Mouse (Mus musculus): ENCODE results near the gene Smad6. TPM values are rescaled to one million over a fixed set of nuclear protein-coding genes. Genes with fewer than 3 reads are reported as not detected.

Smad6 gene
- polyA plus RNA-seq, 1 experiment from 2014 or later, result 1.6 TPM

- H3K27ac ChIP-seq (ENCODE audit: low read depth, low read length), result peak overlapping the region; percentile 59
- 9% methylated on average over 21 of the region's 21 CpGs for WGBS
- H3K9ac ChIP-seq (ENCODE audit: low read depth, low read length), result peak overlapping the region; percentile 17; the same call in 1 of the 2 replicates
Measured at GRCm38 (mm10) chr9:63959933-63960828, 61.7 kb downstream of the Smad6 start.

GRCm38 (mm10) chr9:63959129-63959932 is 62.5 kb downstream of the Smad6 start:
- no peaks in the 10 kb centered on the region; the same call in 1 of the 2 replicates for H3K27me3 ChIP-seq (replicated peaks; ENCODE audit: control insufficient read depth, insufficient read depth, low read length)
- H3K4me3 ChIP-seq (ENCODE audit: low read length), result no peak overlapping the region
- H3K4me1 ChIP-seq (ENCODE audit: control insufficient read depth, insufficient read depth, low read depth, low read length), result peaks cover 24% of the 10 kb centered on the region
- H3K27ac ChIP-seq (ENCODE audit: low read depth, low read length), result peak overlapping the region; percentile 59
- H3K9me3 ChIP-seq (ENCODE audit: control insufficient read depth, low read length), result no peaks in the 10 kb centered on the region
- no peak overlapping the region for H3K4me2 ChIP-seq (ENCODE audit: low read length)
- 29% methylated on average over 17 of the region's 17 CpGs for WGBS
- no peaks in the 10 kb centered on the region for H3K36me3 ChIP-seq (ENCODE audit: control insufficient read depth, insufficient read depth, low read length)
- peak overlapping the region; percentile 17; the same call in 1 of the 2 replicates for H3K9ac ChIP-seq (ENCODE audit: low read depth, low read length)
- peak; percentile 58 for ATAC-seq

More at GRCm38 (mm10) chr9:63959933-63960828, 61.7 kb downstream of the Smad6 start:
- H3K4me1 ChIP-seq (ENCODE audit: control insufficient read depth, insufficient read depth, low read depth, low read length), result peaks cover 24% of the 10 kb centered on the region
- peak overlapping the region; percentile 11; the same call in 1 of the 2 replicates for H3K4me2 ChIP-seq (ENCODE audit: low read length)
- no peaks in the 10 kb centered on the region; the same call in 1 of the 2 replicates for H3K27me3 ChIP-seq (replicated peaks; ENCODE audit: control insufficient read depth, insufficient read depth, low read length)
- no peak overlapping the region for H3K4me3 ChIP-seq (ENCODE audit: low read length)
- H3K36me3 ChIP-seq (ENCODE audit: control insufficient read depth, insufficient read depth, low read length), result no peaks in the 10 kb centered on the region
- H3K9me3 ChIP-seq (ENCODE audit: control insufficient read depth, low read length), result no peaks in the 10 kb centered on the region
- peak; percentile 38; the same call in 1 of the 2 replicates for ATAC-seq

GRCm38 (mm10) chr9:63958337-63959030 is 63.4 kb downstream of the Smad6 start:
- 19% methylated on average over 13 of the region's 15 CpGs for WGBS
- Histone ChIP-seq H3K27ac (ENCODE audit: low read depth, low read length) (peak overlapping the region; percentile 40; the same call in 1 of the 2 replicates), H3K9ac (ENCODE audit: low read depth, low read length) (no peak overlapping the region), H3K4me1 (ENCODE audit: control insufficient read depth, insufficient read depth, low read depth, low read length) (peaks cover 24% of the 10 kb centered on the region), H3K36me3 (ENCODE audit: control insufficient read depth, insufficient read depth, low read length) (peaks cover 2% of the 10 kb centered on the region; the same call in 1 of the 2 replicates), H3K4me3 (ENCODE audit: low read length) (no peak overlapping the region), H3K9me3 (ENCODE audit: control insufficient read depth, low read length) (no peaks in the 10 kb centered on the region), H3K27me3 (replicated peaks; ENCODE audit: control insufficient read depth, insufficient read depth, low read length) (no peaks in the 10 kb centered on the region; the same call in 1 of the 2 replicates), H3K4me2 (ENCODE audit: low read length) (peak overlapping the region; percentile 18; the same call in 1 of the 2 replicates)
- ATAC-seq, result no peak; the same call in 1 of the 2 replicates

DNA sequence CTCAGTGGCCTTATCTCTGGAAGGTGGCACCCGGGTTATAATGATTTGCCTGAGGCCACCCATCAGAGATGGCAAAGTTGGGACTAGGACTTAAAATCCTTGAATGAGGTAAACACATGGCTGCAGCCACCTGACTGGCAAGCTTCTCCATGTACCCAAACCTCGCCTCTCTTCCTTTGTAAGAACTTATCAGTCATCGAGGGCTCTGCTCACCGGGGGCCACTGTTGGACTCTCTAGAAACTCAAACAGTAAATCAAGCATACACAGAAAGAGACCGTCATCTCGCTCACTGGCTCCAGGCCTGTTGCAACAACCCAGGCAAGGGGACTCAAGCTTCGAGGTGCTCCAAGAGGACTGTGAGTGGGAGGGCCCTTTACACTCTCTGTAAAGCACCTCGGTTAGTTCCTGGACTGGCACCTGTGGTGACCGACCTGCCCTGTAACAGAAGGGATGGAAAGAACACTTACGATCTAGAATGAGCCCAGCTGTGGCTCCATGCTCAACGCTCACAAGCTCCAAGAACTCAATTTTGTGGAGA is 64.1 kb downstream of the Smad6 start:
- 71% methylated on average over 11 of the region's 11 CpGs for WGBS
- Histone ChIP-seq H3K4me3 (ENCODE audit: low read length) (no peak overlapping the region), H3K36me3 (ENCODE audit: control insufficient read depth, insufficient read depth, low read length) (peaks cover 3% of the 10 kb centered on the region; the same call in 1 of the 2 replicates), H3K9ac (ENCODE audit: low read depth, low read length) (no peak overlapping the region), H3K9me3 (ENCODE audit: control insufficient read depth, low read length) (no peaks in the 10 kb centered on the region), H3K4me2 (ENCODE audit: low read length) (no peak overlapping the region), H3K27ac (ENCODE audit: low read depth, low read length) (no peak overlapping the region), H3K27me3 (replicated peaks; ENCODE audit: control insufficient read depth, insufficient read depth, low read length) (no peaks in the 10 kb centered on the region; the same call in 1 of the 2 replicates), H3K4me1 (ENCODE audit: control insufficient read depth, insufficient read depth, low read depth, low read length) (peaks cover 24% of the 10 kb centered on the region)
- no peak for ATAC-seq

DNA sequence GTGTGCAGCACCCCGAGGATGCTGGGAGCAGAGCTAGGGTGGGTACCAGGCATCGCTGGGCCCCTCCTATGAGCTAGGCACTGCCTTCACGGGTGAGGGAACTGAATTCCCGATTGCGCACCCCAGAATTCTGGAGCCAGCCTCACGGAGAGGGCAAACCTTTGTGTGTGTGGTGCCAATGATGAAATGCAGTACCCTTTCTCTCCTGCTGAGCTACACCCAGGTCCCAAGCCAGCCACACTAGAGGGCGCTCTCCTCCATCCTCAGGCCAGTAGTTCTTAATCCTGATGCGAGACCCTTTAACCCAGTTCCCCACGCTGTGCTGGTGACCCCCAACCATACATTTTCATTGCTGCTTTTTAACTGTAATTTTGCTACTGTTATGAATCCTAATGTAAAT is 65.8 kb downstream of the Smad6 start:
- H3K9me3 ChIP-seq (ENCODE audit: control insufficient read depth, low read length), result no peaks in the 10 kb centered on the region
- H3K9ac ChIP-seq (ENCODE audit: low read depth, low read length), result no peak overlapping the region
- WGBS, result 21% methylated on average over 9 of the region's 9 CpGs
- no peak overlapping the region for H3K4me2 ChIP-seq (ENCODE audit: low read length)
- peaks cover 3% of the 10 kb centered on the region; the same call in 1 of the 2 replicates for H3K36me3 ChIP-seq (ENCODE audit: control insufficient read depth, insufficient read depth, low read length)
- ATAC-seq, result no peak
- H3K4me3 ChIP-seq (ENCODE audit: low read length), result no peak overlapping the region
- H3K27me3 ChIP-seq (replicated peaks; ENCODE audit: control insufficient read depth, insufficient read depth, low read length), result no peaks in the 10 kb centered on the region; the same call in 1 of the 2 replicates
- H3K27ac ChIP-seq (ENCODE audit: low read depth, low read length), result no peak overlapping the region
- H3K4me1 ChIP-seq (ENCODE audit: control insufficient read depth, insufficient read depth, low read depth, low read length), result peaks cover 24% of the 10 kb centered on the region

DNA sequence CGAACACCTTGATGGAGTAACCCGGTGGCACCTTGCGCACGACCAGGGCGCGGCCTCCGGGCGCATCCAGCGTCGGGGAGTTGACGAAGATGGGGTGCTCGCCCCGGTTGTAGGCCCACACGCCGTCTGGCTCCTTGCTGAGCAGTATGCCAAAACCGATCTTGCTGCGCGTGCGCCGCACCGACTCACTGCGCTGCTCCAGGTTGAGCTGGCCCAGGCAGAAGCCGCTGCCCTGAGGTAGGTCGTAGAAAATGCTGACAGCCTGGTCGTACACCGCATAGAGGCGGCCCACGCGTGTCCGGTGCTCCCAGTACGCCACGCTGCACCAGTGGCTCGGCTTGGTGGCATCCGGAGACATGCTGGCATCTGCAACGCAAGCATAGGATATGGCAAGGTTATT is 68.2 kb downstream of the Smad6 start:
- peak overlapping the region; percentile 64 for H3K9ac ChIP-seq (ENCODE audit: low read depth, low read length)

GRCm38 (mm10) chr9:63952591-63952990 is 69.3 kb downstream of the Smad6 start:
- no peak overlapping the region for H3K9ac ChIP-seq (ENCODE audit: low read depth, low read length)
- H3K27ac ChIP-seq (ENCODE audit: low read depth, low read length), result no peak overlapping the region
- H3K9me3 ChIP-seq (ENCODE audit: control insufficient read depth, low read length), result no peaks in the 10 kb centered on the region
- ATAC-seq, result no peak
- H3K4me2 ChIP-seq (ENCODE audit: low read length), result no peak overlapping the region
- peaks cover 3% of the 10 kb centered on the region; the same call in 1 of the 2 replicates for H3K36me3 ChIP-seq (ENCODE audit: control insufficient read depth, insufficient read depth, low read length)
- H3K27me3 ChIP-seq (replicated peaks; ENCODE audit: control insufficient read depth, insufficient read depth, low read length), result no peaks in the 10 kb centered on the region
- no peaks in the 10 kb centered on the region for H3K4me1 ChIP-seq (ENCODE audit: control insufficient read depth, insufficient read depth, low read depth, low read length)
- H3K4me3 ChIP-seq (ENCODE audit: low read length), result no peak overlapping the region
- 94% methylated on average over 2 of the region's 2 CpGs for WGBS

More for the DNA sequence above, 68.2 kb downstream of the Smad6 start:
- H3K4me3 ChIP-seq (ENCODE audit: low read length), result peak overlapping the region; percentile 30
- no peaks in the 10 kb centered on the region; the same call in 1 of the 2 replicates for H3K27me3 ChIP-seq (replicated peaks; ENCODE audit: control insufficient read depth, insufficient read depth, low read length)
- WGBS, result 42% methylated on average over 35 of the region's 35 CpGs
- H3K9me3 ChIP-seq (ENCODE audit: control insufficient read depth, low read length), result no peaks in the 10 kb centered on the region
- ATAC-seq, result peak; percentile 35; the same call in 1 of the 2 replicates
- peak overlapping the region; percentile 21; the same call in 1 of the 2 replicates for H3K27ac ChIP-seq (ENCODE audit: low read depth, low read length)
- H3K36me3 ChIP-seq (ENCODE audit: control insufficient read depth, insufficient read depth, low read length), result peaks cover 3% of the 10 kb centered on the region; the same call in 1 of the 2 replicates
- H3K4me2 ChIP-seq (ENCODE audit: low read length), result peak overlapping the region; percentile 47
- H3K4me1 ChIP-seq (ENCODE audit: control insufficient read depth, insufficient read depth, low read depth, low read length), result peaks cover 8% of the 10 kb centered on the region

DNA sequence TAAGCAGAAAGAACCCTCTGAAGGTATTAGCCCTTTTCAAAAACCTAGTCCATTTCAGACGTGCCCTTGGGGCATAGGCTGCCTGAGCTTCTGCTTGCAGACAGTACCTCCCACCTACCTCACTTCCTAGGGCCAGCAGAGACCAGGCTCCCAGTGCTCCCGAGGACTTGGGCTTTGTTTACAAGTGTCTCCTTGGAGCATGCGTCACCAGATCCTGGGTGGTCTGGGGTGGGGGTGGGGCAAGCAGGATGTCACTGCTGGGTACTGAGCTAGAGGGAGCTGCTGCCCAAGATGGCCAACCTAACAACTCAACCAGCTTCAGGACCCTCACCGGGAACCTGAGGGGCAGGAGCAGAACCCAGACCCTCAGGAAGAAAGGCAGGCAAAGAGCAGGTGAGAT is 71.5 kb downstream of the Smad6 start:
- WGBS, result 30% methylated on average over 4 of the region's 4 CpGs
- H3K4me2 ChIP-seq (ENCODE audit: low read length), result no peak overlapping the region
- H3K27ac ChIP-seq (ENCODE audit: low read depth, low read length), result no peak overlapping the region
- H3K36me3 ChIP-seq (ENCODE audit: control insufficient read depth, insufficient read depth, low read length), result peaks cover 3% of the 10 kb centered on the region; the same call in 1 of the 2 replicates
- no peak overlapping the region for H3K9ac ChIP-seq (ENCODE audit: low read depth, low read length)
- H3K4me3 ChIP-seq (ENCODE audit: low read length), result no peak overlapping the region
- H3K27me3 ChIP-seq (replicated peaks; ENCODE audit: control insufficient read depth, insufficient read depth, low read length), result no peaks in the 10 kb centered on the region
- H3K9me3 ChIP-seq (ENCODE audit: control insufficient read depth, low read length), result no peaks in the 10 kb centered on the region
- ATAC-seq, result no peak
- H3K4me1 ChIP-seq (ENCODE audit: control insufficient read depth, insufficient read depth, low read depth, low read length), result no peaks in the 10 kb centered on the region
